Mouse (Mus musculus): ENCODE results near the gene Ccdc63.
"Not testable (repeated sequence)": the region's sequence is repeated elsewhere in the genome, so short reads cannot be mapped to it uniquely, and the experiment has no call there.

Ccdc63 gene

DNA sequence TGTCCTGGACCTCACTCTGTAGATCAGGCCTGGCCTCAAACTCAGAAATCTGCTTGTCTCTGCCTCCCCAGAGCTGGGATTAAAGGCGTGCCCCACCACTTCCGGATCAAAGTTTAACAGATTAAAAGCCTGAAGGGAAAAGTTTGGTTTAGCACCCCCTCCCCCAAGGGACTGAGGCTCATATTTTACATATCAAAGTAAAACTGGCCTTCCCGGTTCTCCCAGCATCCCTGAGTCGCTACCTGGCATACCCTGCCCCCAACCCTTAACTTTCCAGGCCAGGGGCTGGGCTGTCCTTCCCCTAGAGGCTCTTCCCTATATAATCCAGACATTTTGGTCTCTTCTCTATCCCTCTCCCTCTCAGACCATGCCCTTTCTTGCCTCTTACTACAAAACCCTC lies 8.6 kb upstream of the Ccdc63 start:
- in situ Hi-C loops (cut with MboI, MseI): no loop called here

DNA sequence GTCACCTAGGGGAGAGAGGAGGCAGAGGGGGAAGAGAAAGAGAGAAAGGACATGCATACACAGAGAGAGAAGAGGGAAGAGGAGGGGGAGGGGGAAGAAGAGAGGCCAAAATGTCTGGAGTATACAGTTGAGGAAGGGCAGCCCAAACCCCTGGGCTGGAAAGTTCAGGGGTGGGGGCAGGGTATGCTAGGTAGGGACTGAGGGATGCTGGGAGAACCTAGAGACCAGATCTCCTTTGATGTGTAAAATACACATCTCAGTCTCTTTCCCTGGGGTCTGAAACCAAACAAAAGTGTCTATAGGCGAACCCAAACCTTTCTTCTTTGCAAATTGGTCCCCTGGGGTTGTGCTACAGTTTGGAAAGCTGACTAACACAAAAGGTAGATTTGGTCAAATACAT lies 7.5 kb upstream of the Ccdc63 start:
- in situ Hi-C loops (cut with MboI, MseI): no loop called here

GRCm38 (mm10) chr5:122146609-122147008 lies 6.0 kb upstream of the Ccdc63 start:
- in situ Hi-C loops (cut with MboI, MseI): no loop called here

DNA sequence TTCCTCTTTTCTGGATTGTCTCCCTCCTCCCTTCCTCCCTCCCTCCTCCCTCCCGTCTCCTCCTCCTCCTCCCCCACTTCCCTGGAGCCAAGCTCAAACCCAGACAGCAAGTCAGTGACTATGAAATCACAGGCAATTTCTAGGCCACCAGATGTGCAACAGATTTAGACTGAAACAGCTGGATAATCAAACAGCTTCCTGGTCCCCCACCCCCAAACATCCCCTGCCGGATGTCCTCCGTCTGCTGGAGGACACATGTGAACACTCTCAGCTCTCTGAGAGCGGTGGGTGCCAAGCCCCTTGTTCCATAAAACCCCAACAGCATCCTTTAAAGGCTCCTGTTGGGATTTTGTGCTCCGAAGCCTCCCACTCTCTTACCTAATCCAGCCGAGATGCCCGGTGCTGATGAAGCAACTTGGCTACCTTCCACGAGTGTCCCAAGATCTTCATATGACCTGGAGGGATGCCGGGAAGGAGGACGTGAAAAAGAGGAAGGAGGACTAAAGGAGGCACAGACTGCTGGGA lies 5.5 kb upstream of the Ccdc63 start:
- in situ Hi-C loops (cut with MboI, MseI): no loop called here

- in situ Hi-C loops (cut with MboI, MseI): no loop called here
Observed at GRCm38 (mm10) chr5:122145381-122146055, 4.9 kb upstream of the Ccdc63 start.

GRCm38 (mm10) chr5:122144825-122145224 lies 4.2 kb upstream of the Ccdc63 start:
- in situ Hi-C loops (cut with MboI, MseI): no loop called here

DNA sequence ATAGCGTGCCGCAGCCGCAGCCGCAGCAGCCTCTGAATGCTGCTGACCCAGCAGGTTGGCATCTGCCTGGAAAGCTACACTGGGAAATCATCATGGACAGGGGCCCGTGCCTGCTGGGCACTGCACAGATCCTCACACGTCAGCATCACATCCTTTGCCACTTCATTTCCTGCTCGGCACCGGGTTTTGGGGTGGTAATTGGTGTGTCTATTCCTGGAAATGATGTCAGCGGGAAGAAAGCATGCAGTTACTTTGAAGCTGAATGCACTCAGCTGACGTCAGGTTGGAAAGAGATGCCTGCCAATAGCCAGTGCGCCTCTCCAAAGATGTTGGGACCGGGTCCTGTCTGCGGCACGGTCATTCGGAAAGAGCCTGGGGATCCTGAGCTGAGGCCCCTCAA lies 2.9 kb upstream of the Ccdc63 start:
- in situ Hi-C loops (cut with MboI, MseI): no loop called here

DNA sequence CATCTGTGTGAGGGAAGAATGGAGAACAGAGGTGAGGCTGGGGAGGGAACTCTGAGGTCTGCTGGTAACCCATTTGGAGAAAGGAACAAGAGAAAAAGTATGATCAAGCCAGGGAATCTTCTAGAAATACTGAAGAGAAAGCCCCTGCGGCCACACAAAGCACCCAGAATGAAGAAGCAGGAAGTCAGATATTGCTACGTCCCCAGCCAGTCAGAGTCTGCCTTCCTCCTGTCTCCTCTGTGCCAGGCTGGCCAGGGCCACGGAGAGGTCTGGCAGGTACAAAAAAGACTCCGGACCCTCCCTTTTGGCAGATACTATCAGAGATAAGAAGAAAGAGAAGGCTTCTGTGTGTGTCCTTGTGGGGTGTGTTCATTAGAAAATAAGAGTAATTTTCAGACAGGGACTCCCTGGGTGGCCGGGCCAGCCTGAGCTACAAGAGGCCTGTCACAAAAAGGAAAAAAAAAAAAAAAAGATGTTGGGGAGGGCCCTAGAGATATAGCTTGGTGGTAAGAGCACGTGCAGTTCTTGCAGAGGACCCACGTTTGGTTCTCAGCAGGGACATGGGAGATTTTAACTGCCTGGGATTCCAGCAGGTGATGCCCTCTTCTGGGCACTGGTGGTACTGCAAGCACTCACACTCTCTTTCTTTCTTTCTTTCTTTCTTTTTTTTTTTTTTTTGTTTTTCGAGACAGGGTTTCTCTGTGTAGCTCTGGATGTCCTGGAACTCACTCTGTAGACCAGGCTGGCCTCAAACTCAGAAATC lies 1.8 kb upstream of the Ccdc63 start:
- in situ Hi-C loops (cut with MboI, MseI): no loop called here

DNA sequence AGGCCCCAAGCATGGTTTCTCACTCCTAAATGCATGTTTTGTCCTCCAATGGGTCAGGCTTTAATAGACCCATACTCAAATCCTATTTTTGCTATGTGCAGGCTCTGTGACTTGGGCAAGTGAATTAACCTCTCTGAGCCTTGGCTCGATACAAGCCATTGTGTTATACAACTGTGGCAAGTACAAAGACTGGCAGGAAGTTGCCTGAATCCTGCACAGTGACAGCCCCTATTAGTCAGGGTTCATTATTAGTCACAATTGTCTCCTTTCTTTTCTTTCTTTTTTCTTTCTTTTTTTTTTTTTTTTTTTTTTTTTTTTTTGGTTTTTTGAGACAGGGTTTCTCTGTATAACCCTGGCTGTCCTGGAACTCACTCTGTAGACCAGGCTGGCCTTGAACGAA lies 852 bp downstream of the Ccdc63 start:
- in situ Hi-C loops (cut with MboI, MseI): not testable (repeated sequence)

GRCm38 (mm10) chr5:122138856-122139255 lies 1.8 kb downstream of the Ccdc63 start:
- in situ Hi-C loops (cut with MboI, MseI): no loop called here

GRCm38 (mm10) chr5:122136508-122137408 lies 3.9 kb downstream of the Ccdc63 start:
- in situ Hi-C loops (cut with MboI, MseI): no loop called here

DNA sequence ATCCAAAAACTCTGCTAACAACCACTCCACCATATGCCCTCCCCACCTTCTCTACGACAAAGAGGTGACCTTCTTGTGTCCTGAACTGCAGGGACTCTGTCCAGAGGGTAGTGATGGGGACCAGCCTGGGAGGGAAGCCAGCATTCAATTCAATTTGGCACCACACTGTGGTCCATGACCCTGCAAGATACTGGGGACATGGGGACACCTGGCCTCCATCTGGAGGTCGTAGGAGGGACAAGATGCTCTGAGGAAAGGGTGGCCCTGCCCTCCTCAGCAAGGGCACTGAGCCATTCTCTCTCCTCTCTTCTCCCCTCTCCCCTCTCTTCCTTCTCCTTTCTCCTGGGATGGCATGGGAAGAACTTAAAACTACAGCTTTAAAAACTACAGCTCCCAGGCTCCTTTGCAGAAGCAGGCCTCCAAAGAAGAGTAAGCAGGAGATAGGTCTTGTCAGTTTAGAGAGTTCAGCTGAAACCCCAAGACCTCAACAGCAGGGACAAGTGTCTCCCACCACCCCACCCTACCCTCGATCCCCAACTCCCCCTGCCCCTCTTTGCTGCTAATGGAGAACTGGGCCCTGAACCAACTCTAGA lies 5.2 kb downstream of the Ccdc63 start:
- in situ Hi-C loops (cut with MboI, MseI): no loop called here

DNA sequence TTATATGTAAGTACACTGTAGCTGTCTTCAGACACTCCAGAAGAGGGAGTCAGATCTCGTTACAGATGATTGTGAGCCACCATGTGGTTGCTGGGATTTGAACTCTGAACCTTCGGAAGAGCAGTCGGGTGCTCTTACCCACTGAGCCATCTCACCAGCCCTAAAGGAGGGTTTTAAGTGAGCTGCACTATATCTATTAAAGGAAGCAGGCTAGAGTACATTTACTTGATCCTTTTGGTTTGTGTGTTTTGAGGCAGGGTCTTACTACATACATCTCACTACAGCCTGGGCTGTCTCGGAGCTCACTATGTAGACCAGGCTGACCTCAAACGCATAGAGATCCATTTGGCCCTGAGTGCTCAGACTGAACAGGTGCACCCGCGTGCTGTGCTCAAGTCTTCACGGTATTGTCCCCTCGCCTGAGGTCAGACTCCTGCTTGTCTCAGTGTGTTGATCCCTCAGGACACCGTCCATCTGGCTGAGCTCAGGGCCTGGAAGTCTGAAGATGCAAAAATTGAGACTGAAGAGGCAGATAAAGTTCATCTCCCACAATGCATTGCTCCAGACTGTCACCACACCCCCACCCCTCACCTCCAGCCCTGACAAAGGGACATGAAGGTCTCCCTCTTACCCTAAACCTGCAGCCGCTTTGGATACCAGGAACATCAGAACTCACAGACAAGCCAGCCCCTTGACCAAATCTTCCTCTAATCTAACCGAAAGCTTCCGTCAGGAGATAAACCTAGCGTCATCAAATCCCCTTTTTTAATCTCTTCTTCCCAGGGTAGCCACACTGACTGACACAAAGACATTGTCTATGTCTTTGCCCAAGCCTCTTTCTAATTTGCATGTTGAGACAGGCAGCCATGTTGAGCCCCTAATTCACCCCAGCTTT lies 6.0 kb downstream of the Ccdc63 start:
- in situ Hi-C loops (cut with MboI, MseI): no loop called here

- in situ Hi-C loops (cut with MboI, MseI): no loop called here
Observed at GRCm38 (mm10) chr5:122133050-122133389, 7.6 kb downstream of the Ccdc63 start.

DNA sequence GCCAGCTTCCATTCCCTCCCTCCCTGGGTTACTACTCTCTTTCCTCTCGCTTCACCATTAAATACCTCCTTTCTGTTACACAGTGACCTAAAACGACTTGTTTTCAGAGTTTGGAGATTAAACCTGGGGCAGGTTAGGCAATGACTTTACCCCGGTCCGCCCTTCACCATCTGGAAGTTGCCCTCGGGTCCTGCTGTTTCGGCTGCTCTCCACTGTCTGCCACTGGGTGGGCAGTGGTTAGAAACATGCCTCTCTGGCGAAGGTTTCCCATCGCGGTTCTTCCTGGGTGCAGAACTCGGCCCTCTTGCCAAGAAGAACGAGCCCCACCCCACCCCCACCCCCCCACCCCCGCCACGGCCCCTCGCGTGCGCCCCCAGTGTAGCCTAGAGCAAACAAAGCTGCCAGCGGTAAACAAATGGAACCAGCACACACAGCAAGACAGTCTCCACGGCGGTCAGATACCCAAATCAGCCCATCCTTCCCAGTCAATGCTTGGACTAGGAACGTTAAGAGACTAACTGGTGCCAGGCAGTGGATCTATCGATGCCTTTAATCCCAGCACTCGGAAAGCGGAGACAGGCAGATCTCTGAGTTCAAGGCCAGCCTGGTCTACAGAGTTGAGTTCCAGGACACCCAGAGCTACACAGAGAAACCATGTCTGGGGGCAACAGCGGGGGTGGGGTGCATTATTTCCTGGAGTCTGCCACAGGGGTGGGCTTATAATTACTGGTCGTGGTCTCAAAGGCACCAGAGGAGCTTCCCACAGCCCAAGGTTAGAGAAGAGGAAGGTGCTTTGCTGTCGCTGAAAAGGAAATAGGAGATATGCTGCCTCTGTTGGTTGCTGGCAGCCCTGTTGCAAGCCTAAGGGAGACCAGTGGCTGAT lies 8.2 kb downstream of the Ccdc63 start:
- in situ Hi-C loops (cut with MboI, MseI): no loop called here

DNA sequence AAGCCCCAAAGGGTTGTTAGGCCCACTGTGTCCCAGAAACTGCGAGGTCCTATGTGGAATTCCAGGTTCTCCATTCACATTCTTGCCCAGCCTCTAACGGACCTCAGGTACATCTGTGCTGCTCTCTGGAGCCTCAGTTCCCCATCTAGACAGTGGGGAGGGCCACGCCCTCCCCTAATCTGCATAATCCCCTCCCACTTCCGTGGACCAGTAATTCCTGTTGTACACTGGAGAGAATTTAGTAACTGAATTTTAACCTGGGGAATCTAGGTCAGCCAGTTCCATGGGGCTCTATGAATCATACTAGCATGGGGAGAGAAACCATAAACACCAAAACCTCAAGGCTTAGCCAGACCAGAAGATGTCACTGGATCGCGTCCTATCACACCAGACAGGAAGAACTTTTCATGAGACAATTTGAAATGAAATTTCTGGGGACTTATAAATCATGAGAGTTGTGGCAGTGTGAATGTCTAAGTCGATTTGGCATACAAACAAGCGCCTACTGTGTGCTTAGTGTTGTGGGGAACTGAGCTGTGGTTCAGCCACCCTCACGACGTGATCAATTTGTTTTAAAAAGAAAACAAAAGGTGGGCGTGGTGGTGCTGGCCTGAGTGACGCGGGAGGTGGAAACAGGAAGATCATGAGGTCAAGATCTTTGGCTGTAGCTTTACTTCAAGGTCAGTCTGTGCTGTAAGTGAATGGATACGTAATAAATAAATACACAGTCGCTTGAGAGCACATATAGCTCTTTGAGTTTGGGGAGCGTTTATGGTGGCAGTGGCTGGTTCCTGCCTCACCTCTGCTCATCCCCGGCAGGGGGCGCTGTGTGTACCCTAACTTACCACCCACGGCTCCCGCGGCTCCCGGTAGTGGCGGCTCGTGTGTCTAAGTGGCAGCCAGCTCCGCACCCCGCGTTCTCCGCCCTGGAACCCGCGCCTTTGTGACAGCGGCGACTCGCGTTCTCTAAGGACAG lies 9.3 kb downstream of the Ccdc63 start:
- in situ Hi-C loops (cut with MboI, MseI): no loop called here

DNA sequence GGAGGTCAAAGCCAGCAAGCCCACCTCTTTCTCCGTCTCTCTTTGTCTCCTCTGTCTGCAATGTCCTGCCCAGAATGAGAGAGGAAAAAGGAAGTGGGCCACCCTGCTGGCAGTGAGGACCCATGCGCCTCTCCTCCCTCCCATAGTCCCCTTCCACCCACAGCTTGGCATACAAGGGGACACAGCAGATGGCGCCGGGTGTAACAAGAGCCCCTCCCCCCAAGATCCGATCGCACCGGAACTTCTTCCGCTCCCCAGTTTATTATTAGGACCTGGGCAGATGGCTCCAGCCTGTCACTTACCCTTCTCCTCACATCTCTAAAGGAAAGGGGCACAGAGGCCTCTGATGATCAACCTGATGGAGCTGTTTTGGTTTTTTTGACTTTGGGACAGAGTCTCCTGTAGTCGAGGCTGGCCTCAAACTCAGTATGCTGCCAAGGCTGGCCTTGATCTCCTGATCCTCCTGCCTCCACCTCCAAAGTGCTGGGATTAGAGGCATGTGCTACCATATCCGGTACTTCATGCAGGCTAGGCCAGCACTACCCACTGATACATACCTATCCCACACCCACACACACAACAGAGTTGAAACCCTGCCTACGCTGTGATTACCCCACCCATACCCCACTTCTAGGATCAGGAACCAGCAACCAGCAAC lies 10.2 kb downstream of the Ccdc63 start:
- in situ Hi-C loops (cut with MboI, MseI): no loop called here

GRCm38 (mm10) chr5:122129068-122129655 lies 11.5 kb downstream of the Ccdc63 start:
- in situ Hi-C loops (cut with MboI, MseI): no loop called here
